Mouse (Mus musculus) MEL (cell line): ENCODE results near the gene Helt. TPM values are rescaled to one million over a fixed set of nuclear protein-coding genes. Genes with fewer than 3 reads are reported as not detected.

ENCODE experiments used
- DNase-seq: peaks from one replicate; pipeline ENCODE4 v3.0.0; 2011; ENCODE audit warnings: low read depth, low spot score
- H3K27ac ChIP-seq: 2 replicates; pipeline ENCODE4 v1.5.1; 2012; ENCODE audit warnings: low read depth, mild to moderate bottlenecking, control low read depth, low read length, moderate library complexity; ENCODE audit not compliant: control insufficient read depth
- H3K27me3 ChIP-seq, 2 experiments: fragments of 150-350 bp in 1 of 2; sonication (generic) in 1 of 2; 2 replicates each; pipeline ENCODE4 v1.6.1; 2012; ENCODE audit warnings: low read length in 2 of 2, mild to moderate bottlenecking in 2 of 2, improper control_type of control experiment in 1 of 2, moderate library complexity in 1 of 2; ENCODE audit not compliant: insufficient read depth in 2 of 2, control insufficient read depth in 1 of 2
- H3K36me3 ChIP-seq, 2 experiments: 2 replicates each; pipeline ENCODE4 v1.6.1; 2012 to 2014; ENCODE audit warnings: low read length in 2 of 2, improper control_type of control experiment in 1 of 2, inconsistent platforms in 1 of 2, mild to moderate bottlenecking in 1 of 2; ENCODE audit not compliant: insufficient read depth in 2 of 2, control insufficient read depth in 1 of 2
- H3K4me1 ChIP-seq, 2 experiments: fragments of 150-350 bp in 1 of 2; sonication (generic) in 1 of 2; 2 replicates each; pipeline ENCODE4 v1.6.1; 2012; ENCODE audit warnings: low read length in 2 of 2, improper control_type of control experiment in 1 of 2, mild to moderate bottlenecking in 1 of 2; ENCODE audit not compliant: insufficient read depth in 2 of 2, control insufficient read depth in 1 of 2
- H3K4me3 ChIP-seq, 2 experiments: fragments of 150-350 bp in 1 of 2; sonication (generic) in 1 of 2; 2 replicates each; pipeline ENCODE4 v1.5.1; 2012; ENCODE audit warnings: low read depth in 2 of 2, low read length in 2 of 2, mild to moderate bottlenecking in 2 of 2, moderate library complexity in 2 of 2, control low read depth in 1 of 2, improper control_type of control experiment in 1 of 2; ENCODE audit not compliant: control insufficient read depth in 1 of 2, insufficient read depth in 1 of 2
- H3K79me2 ChIP-seq: 2 replicates; pipeline ENCODE4 v1.6.1; 2012; ENCODE audit warnings: mild to moderate bottlenecking, low read length, moderate library complexity; ENCODE audit not compliant: control insufficient read depth, poor library complexity, insufficient read depth
- H3K9ac ChIP-seq: 2 replicates; pipeline ENCODE4 v1.6.1; 2012; ENCODE audit warnings: low read depth, mild to moderate bottlenecking, control low read depth, low read length, moderate library complexity; ENCODE audit not compliant: control insufficient read depth, poor library complexity, severe bottlenecking
- H3K9me3 ChIP-seq: fragments of 150-350 bp; sonication (generic); replicated peaks from 2 replicates; pipeline ENCODE4 v1.6.1; 2012; ENCODE audit warnings: mild to moderate bottlenecking, low read length, improper control_type of control experiment, moderate library complexity; ENCODE audit not compliant: insufficient read depth
- BHLHE40 ChIP-seq: IDR thresholded peaks from 2 replicates; pipeline ENCODE4 v1.6.1; 2012; ENCODE audit warnings: low read depth, mild to moderate bottlenecking, inconsistent platforms, low read length, improper control_type of control experiment, borderline replicate concordance
- CHD1 ChIP-seq: IDR thresholded peaks from 2 replicates; pipeline ENCODE4 v1.6.1; 2012; ENCODE audit warnings: low read depth, mild to moderate bottlenecking, inconsistent platforms, low read length, improper control_type of control experiment
- CHD2 ChIP-seq: IDR thresholded peaks from 2 replicates; pipeline ENCODE4 v1.6.1; 2011; ENCODE audit warnings: low read length, improper control_type of control experiment
- ELF1 ChIP-seq: IDR thresholded peaks from 2 replicates; pipeline ENCODE4 v1.6.1; 2014; ENCODE audit warnings: low read depth, mild to moderate bottlenecking, inconsistent platforms, low read length, improper control_type of control experiment, moderate library complexity
- EP300 ChIP-seq, 2 experiments: IDR thresholded peaks; 2 replicates each; pipeline ENCODE4 v1.6.1; 2011; ENCODE audit warnings: improper control_type of control experiment in 2 of 2, low read length in 2 of 2, low read depth in 1 of 2, mild to moderate bottlenecking in 1 of 2
- ETS1 ChIP-seq: IDR thresholded peaks from 2 replicates; pipeline ENCODE4 v1.6.1; 2012; ENCODE audit warnings: low read depth, mild to moderate bottlenecking, inconsistent platforms, low read length, improper control_type of control experiment, moderate library complexity
- GABPA ChIP-seq: IDR thresholded peaks from 2 replicates; pipeline ENCODE4 v1.6.1; 2012; ENCODE audit warnings: low read depth, mild to moderate bottlenecking, inconsistent platforms, low read length, improper control_type of control experiment, moderate library complexity
- GATA1 ChIP-seq: IDR thresholded peaks from 2 replicates; pipeline ENCODE4 v1.6.1; 2011; ENCODE audit warnings: low read depth, low read length, improper control_type of control experiment
- HCFC1 ChIP-seq: IDR thresholded peaks from 2 replicates; pipeline ENCODE4 v1.6.1; 2012; ENCODE audit warnings: low read depth, mild to moderate bottlenecking, inconsistent platforms, low read length, improper control_type of control experiment, moderate library complexity
- JUND ChIP-seq: IDR thresholded peaks from 2 replicates; pipeline ENCODE4 v1.6.1; 2011; ENCODE audit warnings: low read depth, mild to moderate bottlenecking, improper control_type of control experiment, low read length
- KAT2A ChIP-seq: conservative IDR thresholded peaks from 2 replicates; pipeline ENCODE4 v1.6.1; 2012; ENCODE audit warnings: low read depth, low read length, improper control_type of control experiment, inconsistent platforms
- MAX ChIP-seq: IDR thresholded peaks from 2 replicates; pipeline ENCODE4 v1.6.1; 2011; ENCODE audit warnings: low read length, improper control_type of control experiment
- MEF2A ChIP-seq: IDR thresholded peaks from 2 replicates; pipeline ENCODE4 v1.6.1; 2014; ENCODE audit warnings: low read depth, mild to moderate bottlenecking, inconsistent platforms, low read length, improper control_type of control experiment; ENCODE audit not compliant: poor library complexity, insufficient replicate concordance, severe bottlenecking; ENCODE audit errors: extremely low read depth
- MYB ChIP-seq: IDR thresholded peaks from 2 replicates; pipeline ENCODE4 v1.6.1; 2011; ENCODE audit warnings: mild to moderate bottlenecking, low read depth, low read length, improper control_type of control experiment
- MYC ChIP-seq: IDR thresholded peaks from 2 replicates; pipeline ENCODE4 v1.6.1; 2011; ENCODE audit warnings: low read depth, mild to moderate bottlenecking, low read length, improper control_type of control experiment, moderate library complexity
- NRF1 ChIP-seq: IDR thresholded peaks from 2 replicates; pipeline ENCODE4 v1.6.1; 2014; ENCODE audit warnings: low read depth, mild to moderate bottlenecking, inconsistent platforms, low read length, improper control_type of control experiment, moderate library complexity; ENCODE audit not compliant: poor library complexity, insufficient read depth, severe bottlenecking
- POLR2AphosphoS5 ChIP-seq: IDR thresholded peaks from 2 replicates; pipeline ENCODE4 v1.6.1; 2012; ENCODE audit warnings: low read depth, borderline replicate concordance, mild to moderate bottlenecking, inconsistent platforms, low read length, moderate library complexity, mixed read lengths
- RAD21 ChIP-seq: IDR thresholded peaks from 2 replicates; pipeline ENCODE4 v1.6.1; 2011; ENCODE audit warnings: mild to moderate bottlenecking, low read depth, low read length, improper control_type of control experiment
- RCOR1 ChIP-seq: IDR thresholded peaks from 2 replicates; pipeline ENCODE4 v1.6.1; 2012; ENCODE audit warnings: low read depth, mild to moderate bottlenecking, inconsistent platforms, low read length, improper control_type of control experiment
- TAL1 ChIP-seq: IDR thresholded peaks from 2 replicates; pipeline ENCODE4 v1.6.1; 2012; ENCODE audit warnings: mild to moderate bottlenecking, inconsistent platforms, low read length, moderate library complexity, mixed read lengths
- TBP ChIP-seq: IDR thresholded peaks from 2 replicates; pipeline ENCODE4 v1.8.0; 2011; ENCODE audit warnings: low read depth, low read length, improper control_type of control experiment
- UBTF ChIP-seq: IDR thresholded peaks from 2 replicates; pipeline ENCODE4 v1.6.1; 2012; ENCODE audit warnings: low read depth, mild to moderate bottlenecking, inconsistent platforms, low read length, improper control_type of control experiment, moderate library complexity, borderline replicate concordance; ENCODE audit not compliant: insufficient read depth
- USF1 ChIP-seq: IDR thresholded peaks from 2 replicates; pipeline ENCODE4 v1.6.1; 2014; ENCODE audit warnings: low read depth, mild to moderate bottlenecking, inconsistent platforms, low read length, improper control_type of control experiment, moderate library complexity
- ZKSCAN1 ChIP-seq: IDR thresholded peaks from 2 replicates; pipeline ENCODE4 v1.6.1; 2012; ENCODE audit warnings: low read depth, mild to moderate bottlenecking, inconsistent platforms, low read length, improper control_type of control experiment, moderate library complexity
- polyA plus RNA-seq, 2 experiments: library from polyadenylated mRNA; stranded (reverse) in 1 of 2; unstranded in 1 of 2; fragments of >175 nt in 1 of 2; fragments of >200 nt in 1 of 2; gene quantifications; 2 replicates each; pipeline versions ENCODE4 v1.2.1 to v1.2.4; 2012; ENCODE audit warnings: low replicate concordance in 2 of 2, low read depth in 1 of 2; ENCODE audit not compliant: insufficient read length in 2 of 2, insufficient read depth in 1 of 2, missing spikeins in 1 of 2
- total RNA-seq: library from RNA; depleted of rRNA; stranded (reverse); fragments of 300-350 nt; gene quantifications from 2 replicates; pipeline ENCODE4 v1.2.3, GENCODE M21; 2012

The Helt gene
- total and polyA plus RNA-seq, 3 experiments: not detected

- Histone ChIP-seq H3K9me3 (no peaks in the 10 kb centered on the region), H3K79me2 (no peaks in the 10 kb centered on the region), H3K4me1 (no peaks in the 10 kb centered on the region), H3K4me3 (no peak overlapping the region), H3K27ac (no peak overlapping the region), H3K9ac (no peak overlapping the region), H3K36me3 (no peaks in the 10 kb centered on the region), H3K27me3 (no peaks in the 10 kb centered on the region; a peak in 1 of 4 replicates)
- TF ChIP-seq TAL1: no peak
- TF ChIP-seq TBP: no peak
- no peak for TF ChIP-seq MYB
- no peak for TF ChIP-seq HCFC1
- TF ChIP-seq GABPA: no peak
- TF ChIP-seq MEF2A: no peak
- TF ChIP-seq KAT2A: no peak
- no peak for TF ChIP-seq POLR2AphosphoS5
- TF ChIP-seq UBTF: no peak
- no peak for TF ChIP-seq RCOR1
- TF ChIP-seq CHD2: no peak
- no peak for TF ChIP-seq MAX
- TF ChIP-seq GATA1: no peak
- TF ChIP-seq JUND: no peak
- no peak for TF ChIP-seq RAD21
- no peak for TF ChIP-seq ETS1
- no peak for TF ChIP-seq ELF1
- no peak for DNase-seq
Observed at GRCm38 (mm10) chr8:46340381-46341273, 46.2 kb upstream of the Helt start.

DNA sequence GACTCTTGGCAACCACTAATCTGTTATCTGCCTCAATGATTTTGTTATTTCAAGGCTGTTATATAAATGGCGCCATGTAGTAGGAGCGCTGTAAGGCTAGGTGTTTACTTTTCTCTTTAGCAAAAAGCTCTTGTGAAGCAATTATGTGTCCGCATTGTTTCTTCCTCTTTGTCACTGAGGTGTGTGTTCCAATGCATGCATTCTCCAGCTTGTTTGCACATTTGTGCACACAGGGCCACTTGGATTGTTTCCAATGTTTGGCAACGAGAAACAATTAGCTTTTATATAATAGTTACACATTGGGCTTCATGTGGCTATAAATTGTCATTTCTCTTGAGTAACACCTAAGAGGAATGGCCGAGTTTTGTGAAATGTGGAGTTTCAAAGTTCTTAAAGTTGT, 44.8 kb upstream of the Helt start:
- DNase-seq: no peak
- no peak overlapping the region for H3K9ac ChIP-seq
- H3K36me3 ChIP-seq: no peaks in the 10 kb centered on the region
- TF ChIP-seq NRF1: no peak
- no peak for TF ChIP-seq HCFC1
- no peak for TF ChIP-seq CHD2
- TF ChIP-seq MYC: no peak
- no peak for TF ChIP-seq ETS1
- TF ChIP-seq ZKSCAN1: no peak
- no peak for TF ChIP-seq USF1
- TF ChIP-seq BHLHE40: no peak
- no peak for TF ChIP-seq CHD1
- no peak for TF ChIP-seq EP300 (IDR thresholded peaks at IDR 0.05; ENCODE audit: low read depth in 1 of 2, low read length in 2 of 2)
- no peak for TF ChIP-seq GABPA
- no peaks in the 10 kb centered on the region for H3K79me2 ChIP-seq
- H3K27me3 ChIP-seq: no peaks in the 10 kb centered on the region; a peak in 1 of 4 replicates
- H3K27ac ChIP-seq: no peak overlapping the region
- no peak overlapping the region for H3K4me3 ChIP-seq
- H3K4me1 ChIP-seq: no peaks in the 10 kb centered on the region
- no peaks in the 10 kb centered on the region for H3K9me3 ChIP-seq
